Mouse (Mus musculus): ENCODE results near the gene Psen2.

The Psen2 gene

DNA sequence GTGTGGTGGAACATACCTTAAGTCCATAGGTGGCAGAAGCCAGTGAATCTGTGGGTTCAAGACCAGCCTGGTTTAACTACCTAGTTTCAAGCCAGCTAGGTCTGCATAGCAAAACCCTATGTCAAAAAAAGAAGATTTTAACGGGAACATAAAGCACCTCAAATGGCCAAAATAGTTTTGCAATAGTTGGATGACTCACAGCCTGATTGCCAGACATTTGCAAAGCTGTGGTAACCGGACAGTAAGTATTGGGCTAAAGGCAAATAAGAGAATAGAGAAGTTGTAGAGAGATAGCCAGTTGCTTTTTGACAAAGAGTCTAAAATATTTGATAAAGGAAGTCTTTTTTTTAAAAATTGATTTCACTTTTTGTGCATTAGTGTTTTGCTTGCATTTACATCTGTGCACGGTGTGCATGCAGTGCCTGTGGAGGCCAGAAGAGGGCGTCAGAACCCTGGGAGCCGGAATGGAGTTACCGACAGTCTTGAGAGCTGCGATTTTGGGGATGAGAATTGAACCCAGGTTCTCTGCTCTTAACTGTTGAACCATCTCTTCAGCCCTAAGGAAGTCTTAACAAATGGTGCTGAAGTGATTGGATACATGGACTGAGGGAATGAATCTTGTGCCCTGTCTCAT is at the start of gene Psen2:
Gene Psen2 (minus strand): TSS at position 75 of the 634 bp plus-strand sequence.
- CTCF ChIA-PET: interaction anchor here (0.6 to 2.6 kb wide), 25 partner anchors 8 to 514 kb away, joined by 3 to 21 read pairs (median 4); no protein-coding TSS in a partner anchor
- POLR2A ChIA-PET: interaction anchor here in 1 of 4 experiments (1.0 kb wide), 1 partner anchor 27 kb away, joined by 4 read pairs; no protein-coding TSS in a partner anchor

DNA sequence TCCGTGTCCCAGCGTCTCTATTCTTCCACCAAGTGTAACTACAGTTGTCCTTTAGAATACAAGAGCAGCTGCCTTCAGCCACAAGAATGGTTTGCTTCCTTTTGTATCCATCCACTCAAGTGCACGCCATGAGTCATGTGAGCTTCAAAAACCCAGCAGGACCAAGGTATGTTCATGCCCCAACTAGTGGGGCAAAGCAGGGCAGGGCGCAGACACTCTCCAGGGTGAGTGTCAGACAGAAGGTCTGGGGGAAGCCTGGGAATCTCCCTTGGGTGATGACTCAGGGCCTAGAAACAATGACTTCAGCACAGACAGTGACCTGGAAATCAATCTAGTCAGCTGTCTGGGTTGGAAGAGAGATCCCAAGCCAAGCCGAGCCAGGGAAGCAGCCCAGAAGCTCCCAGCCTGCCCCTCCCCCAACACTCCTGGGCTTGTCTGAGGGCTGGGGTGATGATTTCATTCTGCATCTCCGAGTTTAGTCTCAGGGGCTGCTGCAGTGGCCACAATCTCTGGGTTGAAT is 49.6 kb upstream of the Psen2 start:
- ChIA-PET POLR2A (interaction anchor here in 3 of 4 experiments (0.6 to 3.8 kb wide), 30 partner anchors 11 to 328 kb away, joined by 3 to 22 read pairs (median 4); partner anchors contain the start of gene Lin9 (in 1 of the 3)), CTCF (interaction anchor here in 2 of 4 experiments (0.5 to 2.1 kb wide), 7 partner anchors 16 to 1108 kb away, joined by 3 to 10 read pairs (median 4); no protein-coding TSS in a partner anchor)

DNA sequence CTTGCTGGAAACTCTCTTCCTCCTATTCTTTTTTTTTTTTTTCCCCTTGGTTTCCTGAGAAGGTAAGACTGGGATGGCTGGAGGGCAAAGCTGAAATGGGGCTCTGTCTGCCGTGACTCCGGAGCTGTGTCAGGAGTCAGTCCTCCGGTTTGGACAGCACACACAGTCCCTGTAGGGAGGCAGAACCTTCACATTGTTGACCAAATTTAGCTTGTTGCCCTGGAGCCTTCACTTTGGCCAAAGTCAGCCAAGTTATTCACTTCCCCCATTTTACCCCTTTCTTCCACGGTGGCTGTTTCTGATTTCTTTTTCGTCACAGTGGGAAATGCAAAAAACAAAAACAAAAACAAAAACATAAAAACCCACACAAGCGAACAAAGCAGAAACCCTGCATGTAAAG is 49.0 kb upstream of the Psen2 start:
- CTCF ChIA-PET: interaction anchor here in 3 of 4 experiments (0.5 to 2.1 kb wide), 6 partner anchors 16 to 465 kb away, joined by 3 to 7 read pairs (median 4); no protein-coding TSS in a partner anchor
- POLR2A ChIA-PET: interaction anchor here in 3 of 4 experiments (0.6 to 3.8 kb wide), 29 partner anchors 10 to 994 kb away, joined by 3 to 22 read pairs (median 4); partner anchors contain the start of gene Lin9 (in 1 of the 3)

DNA sequence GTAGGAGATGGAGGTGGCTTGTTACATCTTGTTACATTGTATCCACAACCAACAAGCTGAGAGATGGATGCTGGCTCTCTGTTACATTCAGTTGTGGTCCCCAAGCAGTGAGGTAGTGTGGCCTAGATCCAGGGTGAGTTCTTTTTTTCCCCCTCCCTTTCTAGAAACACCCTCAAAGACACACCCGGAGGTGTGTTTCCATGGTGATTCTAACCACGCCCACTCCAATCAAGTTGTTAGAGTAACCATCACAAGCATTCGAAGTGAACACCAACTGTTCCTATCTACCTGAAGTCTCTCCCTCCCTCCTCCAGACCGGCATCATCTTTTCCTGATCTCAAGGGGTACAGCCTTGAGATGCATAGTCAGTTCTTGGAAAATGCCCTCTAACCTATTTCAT is 45.7 kb upstream of the Psen2 start:
- POLR2A ChIA-PET: interaction anchor here in 2 of 4 experiments (0.5 to 1.0 kb wide), 3 partner anchors 11 to 15 kb away, joined by 3 to 4 read pairs (median 3); no protein-coding TSS in a partner anchor

DNA sequence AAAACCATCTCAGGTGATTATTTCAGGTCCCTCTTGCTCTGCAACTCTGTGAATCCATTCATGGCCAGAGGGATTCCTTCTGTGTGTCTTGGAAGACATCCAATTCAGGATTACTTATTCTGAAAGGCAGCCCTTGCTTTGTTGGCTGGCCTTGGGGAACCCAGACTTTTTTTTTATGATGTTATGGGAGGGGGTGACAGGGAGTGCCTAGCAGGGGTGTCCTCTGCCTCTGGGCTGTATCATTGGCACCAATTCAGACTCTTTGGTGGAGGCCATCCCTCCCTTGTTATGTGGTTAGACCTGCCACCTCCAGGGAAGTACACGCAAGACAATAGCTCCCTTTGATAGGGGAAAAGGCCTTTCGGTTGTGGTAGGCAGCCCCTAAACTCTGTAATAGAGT is 44.4 kb upstream of the Psen2 start:
- ChIA-PET CTCF (interaction anchor here in 1 of 4 experiments (1.0 kb wide), 1 partner anchor 39 kb away, joined by 3 read pairs; no protein-coding TSS in a partner anchor), POLR2A (interaction anchor here in 3 of 4 experiments (0.5 to 1.4 kb wide), 9 partner anchors 9 to 28 kb away, joined by 3 to 5 read pairs (median 3); no protein-coding TSS in a partner anchor)

More for the DNA sequence above, 45.7 kb upstream of the Psen2 start:
- CTCF ChIA-PET: interaction anchor here in 1 of 4 experiments (1.0 kb wide), 1 partner anchor 40 kb away, joined by 3 read pairs; no protein-coding TSS in a partner anchor

DNA sequence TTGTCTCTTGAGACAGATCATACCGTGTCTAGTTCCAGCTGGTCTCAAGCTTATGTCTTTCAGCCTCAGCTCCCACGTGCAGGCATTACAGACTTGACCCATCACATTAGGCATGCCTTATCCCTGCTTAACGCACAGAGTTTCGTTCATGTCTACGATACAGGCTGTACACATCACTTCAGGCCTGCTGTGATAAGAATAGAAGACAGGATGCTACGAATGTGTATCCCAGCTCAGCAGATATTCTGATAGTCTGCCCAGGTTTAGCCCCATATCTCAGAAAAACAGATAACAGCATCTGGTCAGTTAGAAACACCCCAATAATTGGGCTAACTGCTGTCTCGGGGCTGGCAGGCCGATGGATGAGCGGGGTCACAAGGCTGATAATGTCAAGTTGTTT is 43.7 kb upstream of the Psen2 start:
- CTCF ChIA-PET: no interaction called here
- POLR2A ChIA-PET: interaction anchor here in 2 of 4 experiments (0.6 to 2.2 kb wide), 8 partner anchors 10 to 27 kb away, joined by 3 to 9 read pairs (median 4); partner anchors contain the start of gene Itpkb (in 1 of the 2)

DNA sequence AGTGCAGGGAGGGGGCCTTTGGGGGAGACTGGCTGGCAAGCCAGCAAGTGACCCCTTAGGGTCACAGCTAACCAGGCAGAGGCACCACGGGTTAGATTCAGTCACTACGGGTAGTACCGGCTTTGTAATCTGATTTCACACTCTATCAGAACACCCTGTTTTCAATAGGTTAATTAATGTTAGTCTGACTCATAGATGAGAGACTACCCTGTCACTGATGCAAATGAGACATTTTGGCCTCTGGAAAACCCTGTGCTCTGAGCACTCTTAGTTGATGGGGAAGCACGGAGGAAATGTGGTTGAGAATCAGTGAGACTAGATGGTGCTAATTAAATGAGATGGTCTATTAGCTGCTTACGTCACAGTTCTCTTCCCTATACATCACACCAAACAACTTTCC is 40.4 kb upstream of the Psen2 start:
- CTCF ChIA-PET: no interaction called here
- POLR2A ChIA-PET: interaction anchor here in 2 of 4 experiments (0.7 to 3.0 kb wide), 3 partner anchors 9 to 464 kb away, joined by 3 to 15 read pairs (median 3); no protein-coding TSS in a partner anchor

DNA sequence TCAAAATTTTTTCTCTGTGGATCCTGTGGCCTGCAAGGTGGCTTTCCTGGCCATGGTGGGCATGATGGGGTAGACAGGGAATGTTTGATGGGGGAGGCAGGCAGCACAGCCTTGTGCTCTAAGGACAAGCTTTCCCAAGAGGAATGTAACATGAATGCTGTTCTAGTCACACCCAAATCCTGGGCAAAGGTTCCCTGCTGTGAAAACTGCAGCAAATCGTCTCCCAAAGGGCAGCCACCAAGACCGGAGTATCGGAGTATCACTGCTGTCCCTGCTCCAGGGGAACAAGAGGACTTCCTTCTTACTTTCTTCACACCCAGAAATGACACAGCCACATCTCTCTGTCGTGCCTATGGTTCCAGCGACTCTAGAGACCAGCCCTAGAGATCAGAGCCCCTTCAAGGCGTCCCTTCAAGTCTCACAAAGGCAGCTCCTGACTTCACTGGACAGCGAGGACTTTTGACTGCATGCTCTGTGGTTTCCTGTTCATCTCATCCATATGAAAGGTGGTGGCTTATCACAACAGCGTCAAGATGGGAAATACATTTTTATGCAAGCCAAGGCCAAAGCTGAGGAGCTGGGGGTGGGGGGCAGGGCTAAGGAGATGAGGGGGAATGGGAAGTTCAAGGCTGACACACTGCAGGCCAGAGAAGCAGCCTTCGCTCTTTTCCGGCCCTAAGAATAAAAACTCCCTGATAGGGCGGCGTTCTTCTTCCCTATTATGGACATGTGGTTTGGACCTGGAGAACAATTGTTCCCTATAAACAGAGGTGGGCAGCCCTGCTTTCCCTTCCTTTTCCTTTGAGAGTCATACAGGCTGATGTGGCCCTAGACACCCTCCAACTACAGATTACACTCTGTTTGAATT is 39.2 kb upstream of the Psen2 start:
- ChIA-PET POLR2A (interaction anchor here (0.6 to 3.0 kb wide), 17 partner anchors 10 to 437 kb away, joined by 3 to 15 read pairs (median 3); no protein-coding TSS in a partner anchor), CTCF (interaction anchor here in 3 of 4 experiments (0.6 to 1.8 kb wide), 5 partner anchors 34 to 373 kb away, joined by 3 to 8 read pairs (median 6); no protein-coding TSS in a partner anchor)

DNA sequence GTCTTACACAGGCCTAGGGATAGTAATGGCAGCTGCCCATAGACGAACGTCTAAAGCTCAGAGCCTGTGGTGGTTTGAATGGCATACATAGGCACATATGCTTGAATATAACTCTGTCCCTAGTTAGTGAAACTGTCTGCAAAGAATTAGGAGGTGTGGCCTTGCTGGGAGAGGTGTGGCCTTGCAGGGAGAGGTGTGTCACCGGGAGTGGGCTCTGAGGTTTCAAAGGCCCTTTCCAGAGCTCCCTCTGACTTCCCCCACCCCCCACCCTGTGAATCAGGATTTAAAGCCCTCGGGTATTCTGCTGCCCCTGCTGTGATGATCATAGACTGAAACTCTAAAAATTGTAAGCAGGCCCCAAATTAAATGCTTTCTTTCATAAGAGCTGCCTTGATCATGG is 37.8 kb upstream of the Psen2 start:
- POLR2A ChIA-PET: interaction anchor here in 3 of 4 experiments (0.6 to 3.0 kb wide), 12 partner anchors 10 to 86 kb away, joined by 3 to 15 read pairs (median 4); no protein-coding TSS in a partner anchor
- CTCF ChIA-PET: interaction anchor here in 2 of 4 experiments (0.8 to 1.8 kb wide), 3 partner anchors 32 to 106 kb away, joined by 3 to 7 read pairs (median 6); no protein-coding TSS in a partner anchor

DNA sequence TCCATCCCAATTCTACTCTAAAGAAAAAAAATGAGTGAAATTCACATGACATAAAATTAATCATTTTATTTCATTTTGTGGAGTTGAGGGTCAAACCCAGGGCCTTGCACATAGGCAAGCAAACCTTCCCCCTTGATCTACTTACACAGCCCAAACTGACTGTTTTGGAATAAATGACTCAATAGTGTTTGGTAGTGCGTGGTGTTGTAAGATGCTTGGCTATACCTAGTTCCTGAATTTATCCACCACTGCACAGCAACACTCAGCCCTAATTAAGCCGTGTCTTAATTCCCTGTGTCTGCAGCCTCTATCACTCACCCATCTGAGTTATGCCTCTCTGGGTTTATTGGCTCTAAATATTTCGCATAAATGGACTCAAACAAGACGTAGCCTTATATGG is 37.1 kb upstream of the Psen2 start:
- POLR2A ChIA-PET: interaction anchor here in 2 of 4 experiments (1.1 to 2.5 kb wide), 7 partner anchors 10 to 87 kb away, joined by 3 to 8 read pairs (median 3); no protein-coding TSS in a partner anchor
- CTCF ChIA-PET: interaction anchor here in 3 of 4 experiments (0.6 to 1.8 kb wide), 3 partner anchors 31 to 101 kb away, joined by 4 to 7 read pairs (median 6); no protein-coding TSS in a partner anchor

DNA sequence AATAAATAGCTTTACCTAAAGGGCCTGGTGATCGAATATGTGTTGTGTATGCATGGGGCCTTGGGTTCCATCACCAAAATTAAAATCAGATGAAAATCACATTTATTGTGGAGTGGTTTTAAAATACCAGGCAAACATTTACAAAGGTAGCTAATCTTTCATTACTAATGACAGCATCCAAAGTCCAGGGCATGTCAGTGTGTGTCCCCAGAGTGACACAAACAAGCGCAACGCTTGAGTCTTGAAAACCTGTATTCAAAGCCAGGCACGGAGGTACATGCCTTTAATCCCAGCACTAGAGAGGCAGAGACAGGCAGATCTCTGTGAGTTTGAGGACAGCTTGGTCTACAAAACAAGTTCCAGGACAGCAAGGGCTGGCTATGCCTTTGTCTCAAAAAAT is 36.5 kb upstream of the Psen2 start:
- CTCF ChIA-PET: interaction anchor here in 1 of 4 experiments (0.6 kb wide), 1 partner anchor 102 kb away, joined by 4 read pairs; no protein-coding TSS in a partner anchor
- POLR2A ChIA-PET: interaction anchor here in 2 of 4 experiments (1.1 to 2.1 kb wide), 4 partner anchors 9 to 20 kb away, joined by 3 to 7 read pairs (median 4); no protein-coding TSS in a partner anchor

DNA sequence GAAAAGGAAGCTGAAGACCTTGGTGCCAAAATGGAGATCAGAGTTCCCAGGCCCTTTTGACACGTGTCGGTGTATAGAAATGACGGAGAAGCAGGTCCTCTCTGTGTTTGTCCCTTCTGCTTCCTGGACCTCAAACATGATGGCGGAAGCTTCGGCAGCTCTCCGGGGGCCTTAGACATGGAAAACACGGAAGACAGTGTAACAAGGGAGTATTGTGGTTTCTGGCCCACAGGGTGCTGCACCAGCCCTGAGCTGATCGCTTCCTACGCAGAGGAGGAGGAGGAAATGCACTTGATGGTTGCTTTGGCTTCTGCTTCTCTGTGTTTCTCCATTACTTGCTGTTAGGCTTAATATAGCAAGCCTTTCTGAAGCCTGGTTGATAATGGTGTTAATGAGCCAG is 32.9 kb upstream of the Psen2 start:
- ChIA-PET CTCF (interaction anchor here in 1 of 4 experiments (0.7 kb wide), 1 partner anchor 111 kb away, joined by 3 read pairs; no protein-coding TSS in a partner anchor), POLR2A (interaction anchor here in 3 of 4 experiments (0.8 to 3.5 kb wide), 12 partner anchors 10 to 593 kb away, joined by 3 to 14 read pairs (median 3); no protein-coding TSS in a partner anchor)

DNA sequence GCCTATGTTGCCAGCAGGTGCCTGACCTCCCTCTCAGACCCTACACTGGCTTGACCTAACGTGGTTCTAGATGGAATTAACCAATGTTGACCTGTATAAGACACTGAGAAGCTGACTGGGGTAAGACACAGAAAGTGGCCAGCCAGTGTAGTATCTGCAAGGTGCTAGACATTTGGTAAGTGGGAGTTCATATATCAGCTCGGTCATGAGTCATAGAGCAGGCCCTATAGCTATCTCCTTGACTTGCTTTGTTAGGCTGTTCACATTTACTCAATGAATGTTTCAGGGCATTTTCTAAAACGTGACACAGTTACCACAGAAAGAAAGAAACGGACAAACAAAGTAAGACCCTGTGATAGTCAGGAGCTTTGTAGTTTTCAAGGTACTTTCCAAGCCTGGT is 27.1 kb upstream of the Psen2 start:
- ChIA-PET POLR2A (interaction anchor here in 3 of 4 experiments (0.7 to 4.7 kb wide), 33 partner anchors 10 to 560 kb away, joined by 3 to 55 read pairs (median 4); partner anchors contain the start of genes Itpkb (in 1 of the 3), Psen2 (in 1 of the 3) and Sde2 (in 1 of the 3)), CTCF (interaction anchor here (0.6 to 1.8 kb wide), 8 partner anchors 12 to 131 kb away, joined by 3 to 5 read pairs (median 4); no protein-coding TSS in a partner anchor)

DNA sequence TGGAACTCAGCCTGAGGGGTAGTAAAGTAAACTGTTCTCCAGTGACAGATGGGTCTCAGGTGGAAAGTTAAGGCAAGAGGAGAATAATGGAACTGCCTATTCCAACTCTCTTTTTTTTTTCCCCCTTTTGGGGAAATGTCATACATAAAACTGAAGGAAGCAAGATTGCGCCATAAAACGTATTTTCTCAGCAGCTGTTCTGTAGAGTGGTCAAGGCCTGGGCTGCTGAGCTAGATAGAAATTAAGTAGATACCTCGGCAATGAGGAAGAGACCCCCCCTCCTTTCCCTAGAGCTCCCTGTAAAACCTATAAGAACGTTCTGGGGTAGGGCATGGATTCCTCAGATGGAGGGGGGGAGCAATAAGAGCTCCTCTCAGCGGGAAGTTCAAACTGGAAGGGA is 26.6 kb upstream of the Psen2 start:
- ChIA-PET POLR2A (interaction anchor here (0.8 to 4.7 kb wide), 32 partner anchors 10 to 561 kb away, joined by 3 to 55 read pairs (median 4); partner anchors contain the start of genes Itpkb (in 1 of the 4), Psen2 (in 1 of the 4) and Sde2 (in 1 of the 4)), CTCF (interaction anchor here in 3 of 4 experiments (0.6 to 1.8 kb wide), 7 partner anchors 11 to 131 kb away, joined by 3 to 5 read pairs (median 3); no protein-coding TSS in a partner anchor)

DNA sequence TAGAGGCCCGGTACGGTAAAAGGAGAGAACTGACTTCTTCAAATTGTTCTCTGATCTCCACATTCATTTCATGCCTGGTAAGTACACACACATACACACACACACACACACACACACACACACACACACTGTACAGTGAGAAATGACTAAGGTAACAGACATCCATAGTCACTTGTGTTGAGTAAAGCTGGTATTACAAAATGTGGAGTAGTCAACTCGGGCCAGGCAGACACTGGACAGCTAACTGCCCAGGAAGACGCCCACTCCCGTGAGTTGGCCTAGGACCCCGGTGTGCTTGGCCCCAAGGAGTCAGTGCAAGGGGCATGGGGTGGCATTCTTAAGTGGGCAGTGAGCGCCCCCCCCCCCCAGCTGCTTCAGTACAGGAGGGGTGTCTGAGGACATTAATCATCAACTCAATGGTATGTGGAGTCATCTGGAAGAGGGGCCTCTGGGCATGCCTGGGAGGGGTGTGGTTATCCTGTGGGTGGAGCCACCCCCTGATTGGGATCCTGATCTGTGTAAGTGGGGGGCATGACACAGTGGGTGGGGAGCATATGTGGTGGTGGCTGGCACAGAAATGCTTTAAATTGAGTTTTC is 25.7 kb upstream of the Psen2 start:
- POLR2A ChIA-PET: interaction anchor here (0.6 to 4.7 kb wide), 13 partner anchors 9 to 475 kb away, joined by 3 to 55 read pairs (median 6); no protein-coding TSS in a partner anchor

DNA sequence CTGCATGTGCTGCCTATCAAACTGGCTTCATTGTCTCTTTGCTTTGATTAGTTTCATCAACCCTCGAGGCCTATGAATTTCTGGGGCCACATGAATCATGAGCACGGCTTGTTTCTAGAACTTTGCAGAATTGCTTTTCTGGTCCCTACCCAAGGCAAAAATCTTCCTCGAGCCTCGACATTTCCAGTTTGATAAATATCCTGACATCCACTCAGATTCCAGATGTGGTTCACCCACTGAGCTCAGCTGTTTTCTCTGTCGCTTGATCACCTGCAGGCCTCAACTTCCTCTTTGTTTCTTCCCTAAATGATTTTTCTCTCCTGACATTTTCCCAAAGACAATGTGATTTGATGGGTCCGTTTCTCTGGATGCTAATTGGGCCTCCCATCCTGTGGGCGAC is 25.0 kb upstream of the Psen2 start:
- CTCF ChIA-PET: interaction anchor here in 1 of 4 experiments (1.8 kb wide), 1 partner anchor 133 kb away, joined by 4 read pairs; no protein-coding TSS in a partner anchor
- POLR2A ChIA-PET: interaction anchor here in 3 of 4 experiments (0.7 to 4.7 kb wide), 15 partner anchors 8 to 562 kb away, joined by 3 to 55 read pairs (median 4); partner anchors contain the start of gene Sde2 (in 1 of the 3)

More for the DNA sequence above, 25.7 kb upstream of the Psen2 start:
- CTCF ChIA-PET: interaction anchor here in 2 of 4 experiments (0.9 to 1.8 kb wide), 2 partner anchors 10 to 132 kb away, joined by 4 to 5 read pairs; no protein-coding TSS in a partner anchor

Data from embryonic stem cell, embryonic (primary cell).